Mouse (Mus musculus): ENCODE results near the gene Cdk19.

The Cdk19 gene

DNA sequence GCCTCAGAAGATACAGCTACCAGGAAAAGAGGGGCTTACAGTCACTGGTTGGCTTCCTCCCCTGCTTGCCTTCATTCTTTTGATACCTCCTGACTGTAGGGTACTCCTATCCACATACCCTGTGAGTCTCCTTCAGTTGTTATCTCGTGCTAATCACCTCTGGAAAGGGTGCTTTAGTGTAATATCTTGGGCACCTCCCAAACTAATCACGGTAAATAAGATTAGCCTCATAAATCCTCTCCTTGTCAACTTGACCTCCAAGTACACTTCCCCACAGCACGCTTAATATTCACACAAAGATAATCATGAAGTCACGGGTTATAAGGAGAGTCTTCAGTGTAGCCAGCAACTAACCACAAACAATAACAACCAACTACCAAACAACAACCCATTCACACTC, 2.7 kb downstream of the Cdk19 start:
- ChIA-PET POLR2A (interaction anchor here in 3 of 4 experiments (0.6 to 6.9 kb wide), 10 partner anchors 14 to 84 kb away, joined by 3 to 57 read pairs (median 4); partner anchors contain the start of genes Amd1 (in 2 of the 3) and Gtf3c6 (in 1 of the 3)), CTCF (no interaction called here)

DNA sequence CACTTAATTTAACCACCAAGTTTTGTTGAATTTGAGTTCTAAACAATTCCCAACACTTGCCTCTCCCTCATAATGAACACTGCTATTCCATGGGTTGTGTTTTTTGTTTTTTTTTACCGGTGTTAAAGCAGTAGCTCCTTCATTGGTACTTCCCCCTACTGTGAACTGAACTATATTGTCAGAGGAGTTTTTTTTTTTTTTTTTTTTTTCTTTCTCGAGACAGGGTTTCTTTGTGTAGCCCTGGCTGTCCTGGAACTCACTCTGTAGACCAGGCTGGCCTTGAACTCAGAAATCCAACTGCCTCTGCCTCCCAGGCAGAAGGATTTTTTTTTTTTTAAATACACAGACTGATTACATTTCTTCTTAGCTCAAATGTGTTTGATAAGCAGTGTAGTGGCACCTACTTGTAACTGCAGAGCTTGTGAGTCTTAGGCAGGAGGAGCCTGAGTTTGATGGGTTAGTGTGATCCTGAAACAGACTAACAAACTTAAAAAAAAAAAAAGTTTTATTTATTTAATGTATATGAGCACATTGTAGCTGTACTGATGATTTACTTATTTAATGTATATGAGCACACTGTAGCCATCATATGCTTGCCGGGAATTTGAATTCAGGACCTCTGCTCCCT, 7.5 kb downstream of the Cdk19 start:
- POLR2A ChIA-PET = interaction anchor here (0.6 to 11.7 kb wide), 43 partner anchors 8 to 497 kb away, joined by 3 to 134 read pairs (median 8); partner anchors contain the start of genes Amd1 (in 4 of the 4), Cdk19 (in 2 of the 4) and Gtf3c6 (in 2 of the 4)
- CTCF ChIA-PET = interaction anchor here in 3 of 4 experiments (0.6 to 1.4 kb wide), 9 partner anchors 8 to 1905 kb away, joined by 3 to 9 read pairs (median 4); partner anchors contain the start of genes Amd1 (in 1 of the 3) and Cdk19 (in 1 of the 3)

DNA sequence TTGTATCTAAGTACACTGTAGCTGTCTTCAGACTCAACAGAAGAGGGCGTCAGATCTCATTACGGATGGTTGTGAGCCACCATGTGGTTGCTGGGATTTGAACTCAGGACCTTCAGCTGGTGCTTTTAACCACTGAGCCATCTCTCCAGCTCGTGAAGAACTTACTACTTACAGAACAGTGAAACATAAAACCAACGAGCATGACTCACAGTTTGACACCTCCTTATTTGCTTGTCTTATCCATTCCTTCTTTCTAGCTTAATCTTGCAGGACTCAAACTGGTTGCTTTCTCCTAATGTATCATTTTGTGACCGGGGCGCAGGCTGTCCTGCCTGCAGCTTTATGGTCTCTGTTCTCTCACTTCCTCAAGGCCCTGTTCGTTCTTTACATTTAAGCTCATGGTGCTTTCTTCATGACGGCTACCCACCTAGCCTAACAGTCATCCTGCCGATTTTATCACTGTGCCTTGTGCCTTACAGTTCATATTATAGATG, 8.1 kb downstream of the Cdk19 start:
- POLR2A ChIA-PET = interaction anchor here (0.6 to 11.7 kb wide), 50 partner anchors 9 to 497 kb away, joined by 3 to 134 read pairs (median 8); partner anchors contain the start of genes Amd1 (in 4 of the 4), Cdk19 (in 2 of the 4) and Gtf3c6 (in 2 of the 4)
- CTCF ChIA-PET = interaction anchor here in 3 of 4 experiments (0.6 to 1.4 kb wide), 9 partner anchors 8 to 1905 kb away, joined by 3 to 9 read pairs (median 3); partner anchors contain the start of genes Amd1 (in 1 of the 3) and Cdk19 (in 1 of the 3)

DNA sequence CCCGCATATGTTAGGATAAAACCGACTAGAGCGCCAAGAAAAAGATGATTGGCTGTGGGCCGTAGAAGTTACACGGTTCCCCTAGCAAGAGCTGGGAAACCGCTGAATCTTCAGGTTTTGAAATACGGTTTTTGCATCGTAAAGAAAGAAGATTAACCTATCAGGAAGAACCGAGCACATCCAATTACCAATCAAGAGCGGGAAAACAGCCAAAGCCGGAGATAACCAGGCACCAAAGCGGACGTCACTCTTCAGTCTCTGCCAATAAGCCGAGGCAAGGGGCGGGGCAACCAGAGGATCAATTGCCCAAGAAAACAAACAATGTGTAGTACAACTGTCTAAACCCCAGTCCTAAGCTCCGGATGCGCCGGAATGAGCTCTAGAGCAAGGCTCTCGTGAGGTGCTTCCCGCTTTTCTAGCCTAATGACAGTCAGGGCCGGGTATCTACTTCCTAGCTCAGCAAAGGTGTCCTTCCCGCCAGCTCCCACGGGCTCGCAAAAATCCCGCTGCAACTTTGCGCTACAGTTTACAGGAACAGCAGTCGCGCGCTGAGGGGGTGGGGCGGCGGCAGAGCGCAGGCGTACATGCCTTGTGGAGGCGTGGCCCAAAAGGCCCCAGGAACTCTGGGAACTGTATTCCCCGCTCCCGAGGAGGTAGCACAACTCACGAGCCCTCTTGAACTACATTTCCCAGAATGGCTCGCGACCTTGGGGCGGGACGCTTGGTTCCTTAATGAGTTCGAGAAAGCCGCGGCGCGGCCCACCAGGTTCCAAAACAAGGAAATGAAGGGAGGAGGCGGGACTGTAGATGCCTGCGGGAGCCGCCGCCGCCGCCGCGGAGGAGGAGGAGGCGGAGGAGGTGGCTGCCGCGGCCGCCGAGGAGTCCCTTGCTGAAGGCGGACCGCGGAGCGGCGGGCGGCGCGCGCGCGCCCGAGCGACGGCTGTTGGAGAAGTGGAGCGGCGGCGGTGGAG, 9.5 kb downstream of the Cdk19 start:
- CTCF ChIA-PET = interaction anchor here in 2 of 4 experiments (0.6 to 1.2 kb wide), 4 partner anchors 37 to 683 kb away, joined by 3 read pairs; no protein-coding TSS in a partner anchor
- POLR2A ChIA-PET = interaction anchor here (0.6 to 11.7 kb wide), 80 partner anchors 10 to 1761 kb away, joined by 3 to 134 read pairs (median 4); partner anchors contain the start of genes Amd1 (in 4 of the 4), Cdk19 (in 3 of the 4), Gtf3c6 (in 2 of the 4) and Ak9 (in 1 of the 4)

DNA sequence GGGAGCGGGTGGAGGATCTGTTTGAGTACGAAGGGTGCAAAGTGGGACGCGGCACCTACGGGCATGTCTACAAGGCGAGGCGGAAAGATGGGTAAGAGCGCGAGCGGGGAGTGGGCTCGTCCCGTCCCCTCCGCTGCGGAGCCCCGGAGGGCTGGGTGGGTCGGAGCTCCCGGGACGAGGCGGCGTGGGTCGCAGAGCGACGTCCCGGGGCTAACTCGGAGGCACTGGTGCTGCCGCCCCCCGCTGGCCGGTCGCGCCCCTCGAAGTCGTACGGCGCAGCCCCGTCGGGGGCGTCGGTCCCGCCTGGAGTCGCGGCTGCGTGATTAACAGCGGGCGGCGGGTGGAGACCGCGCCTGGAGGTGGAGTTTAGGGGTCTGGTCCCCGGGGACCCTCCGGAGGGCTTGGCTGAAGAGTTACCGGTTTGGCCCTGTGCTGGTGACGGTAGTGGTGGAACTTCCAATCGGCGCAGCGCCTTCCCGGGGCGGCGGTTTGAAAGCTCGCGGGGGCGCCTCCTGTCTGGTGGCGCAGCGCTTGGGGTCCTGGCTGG, 10.3 kb downstream of the Cdk19 start:
- POLR2A ChIA-PET = interaction anchor here (0.9 to 11.7 kb wide), 33 partner anchors 8 to 201 kb away, joined by 3 to 134 read pairs (median 11); partner anchors contain the start of genes Amd1 (in 3 of the 4), Cdk19 (in 2 of the 4) and Gtf3c6 (in 2 of the 4)
- CTCF ChIA-PET = interaction anchor here in 2 of 4 experiments (0.7 to 1.1 kb wide), 3 partner anchors 10 to 195 kb away, joined by 3 to 5 read pairs (median 3); no protein-coding TSS in a partner anchor

DNA sequence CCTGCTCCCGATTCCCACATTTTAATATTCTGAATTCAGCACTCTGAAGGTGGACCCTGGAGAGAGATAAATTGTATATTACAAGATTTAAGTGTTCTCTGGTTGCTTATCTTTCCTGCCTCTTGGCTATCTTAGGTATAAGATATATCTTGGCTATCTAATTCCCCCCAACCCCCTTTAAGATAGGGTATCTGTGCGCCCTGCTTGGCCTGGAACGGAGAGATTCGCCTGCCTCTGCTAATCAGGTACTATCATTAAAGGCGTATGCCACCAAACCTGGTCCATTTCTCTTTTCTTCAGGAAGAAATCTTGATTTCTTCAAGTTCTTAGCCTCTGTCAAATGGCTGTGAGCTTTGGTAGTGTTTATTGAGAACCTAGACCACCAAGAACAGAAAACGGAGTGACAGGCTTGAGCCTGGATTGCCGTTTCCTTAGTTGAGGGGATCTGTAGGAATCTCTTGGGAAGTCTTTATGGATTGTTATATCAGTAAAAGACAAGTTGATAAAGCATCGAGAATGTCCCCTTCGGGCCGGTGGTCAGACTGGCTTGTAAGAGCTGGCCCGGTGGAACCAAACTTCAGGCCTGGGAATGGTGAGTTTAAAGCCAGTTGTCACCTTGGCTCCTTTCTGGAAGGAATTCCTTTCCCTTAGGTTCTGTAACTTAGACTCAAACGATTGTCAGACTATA, 11.0 kb downstream of the Cdk19 start:
- ChIA-PET CTCF (interaction anchor here in 1 of 4 experiments (0.7 to 1.1 kb wide), 2 partner anchors 9 to 194 kb away, joined by 3 to 5 read pairs; no protein-coding TSS in a partner anchor), POLR2A (interaction anchor here (0.7 to 11.7 kb wide), 27 partner anchors 8 to 174 kb away, joined by 3 to 134 read pairs (median 10); partner anchors contain the start of genes Amd1 (in 3 of the 4), Cdk19 (in 2 of the 4) and Gtf3c6 (in 2 of the 4))

DNA sequence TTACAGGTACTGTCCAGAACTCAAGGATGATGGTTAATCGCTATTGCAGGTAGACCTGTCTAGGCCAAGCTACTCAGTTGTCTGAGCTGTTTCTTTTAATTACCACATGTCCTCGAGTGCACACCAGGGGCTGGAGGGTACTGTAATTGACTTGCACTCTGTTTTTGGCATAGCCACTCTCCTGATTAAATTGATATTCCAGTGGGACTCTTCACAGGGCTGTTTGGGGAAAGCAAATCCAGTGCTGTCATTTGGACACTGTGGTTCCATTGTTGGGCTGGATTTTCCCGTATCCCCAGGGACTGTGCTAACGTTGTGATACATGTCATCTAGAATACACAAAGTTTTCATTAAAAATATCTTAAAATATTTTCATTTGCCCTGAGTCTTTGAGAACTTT, 11.8 kb downstream of the Cdk19 start:
- ChIA-PET POLR2A (interaction anchor here (0.7 to 11.7 kb wide), 17 partner anchors 7 to 174 kb away, joined by 3 to 134 read pairs (median 19); partner anchors contain the start of genes Amd1 (in 3 of the 4), Gtf3c6 (in 2 of the 4) and Cdk19 (in 1 of the 4)), CTCF (no interaction called here)

DNA sequence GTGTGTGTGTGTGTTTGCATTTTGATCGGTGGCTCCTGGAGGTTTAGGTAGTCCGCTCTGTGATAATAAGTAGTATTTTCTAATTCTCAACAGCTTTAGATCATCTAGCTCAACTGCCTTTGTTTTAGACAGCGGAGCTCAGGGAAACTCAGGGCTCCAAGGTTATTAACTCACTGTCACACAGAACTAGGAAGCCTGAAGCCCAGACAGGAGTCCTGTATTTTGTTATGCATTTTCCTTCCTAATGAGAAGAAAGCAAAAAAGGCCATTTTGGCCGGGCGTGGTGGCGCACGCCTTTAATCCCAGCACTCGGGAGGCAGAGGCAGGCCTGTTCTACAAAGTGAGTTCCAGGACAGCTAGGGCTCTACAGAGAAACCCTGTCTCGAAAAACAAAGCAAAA, 14.7 kb downstream of the Cdk19 start:
- ChIA-PET CTCF (no interaction called here), POLR2A (interaction anchor here (0.6 to 11.7 kb wide), 14 partner anchors 8 to 735 kb away, joined by 3 to 94 read pairs (median 6); partner anchors contain the start of gene Gtf3c6 (in 2 of the 4))

DNA sequence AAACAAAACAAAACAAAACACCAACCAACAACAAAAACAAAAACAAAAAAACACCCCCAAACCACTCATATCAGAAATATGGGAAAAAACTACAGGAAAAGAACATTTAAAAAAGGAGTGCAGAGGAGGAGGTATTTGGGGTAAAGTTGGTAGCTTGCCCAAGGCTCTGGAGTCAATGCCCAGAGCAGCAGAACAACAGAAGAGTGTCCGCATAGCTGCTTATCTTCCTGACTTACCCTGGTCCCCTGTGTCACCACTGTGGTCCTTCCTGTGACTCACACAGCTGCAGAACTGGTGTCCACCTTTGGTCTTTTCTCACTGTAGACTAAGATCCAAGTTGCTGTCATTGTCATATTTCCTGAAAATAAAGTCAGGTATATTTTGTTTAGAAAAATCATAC, 15.2 kb downstream of the Cdk19 start:
- CTCF ChIA-PET = no interaction called here
- POLR2A ChIA-PET = interaction anchor here (0.7 to 11.7 kb wide), 12 partner anchors 10 to 96 kb away, joined by 3 to 94 read pairs (median 5); partner anchors contain the start of gene Gtf3c6 (in 2 of the 4)

DNA sequence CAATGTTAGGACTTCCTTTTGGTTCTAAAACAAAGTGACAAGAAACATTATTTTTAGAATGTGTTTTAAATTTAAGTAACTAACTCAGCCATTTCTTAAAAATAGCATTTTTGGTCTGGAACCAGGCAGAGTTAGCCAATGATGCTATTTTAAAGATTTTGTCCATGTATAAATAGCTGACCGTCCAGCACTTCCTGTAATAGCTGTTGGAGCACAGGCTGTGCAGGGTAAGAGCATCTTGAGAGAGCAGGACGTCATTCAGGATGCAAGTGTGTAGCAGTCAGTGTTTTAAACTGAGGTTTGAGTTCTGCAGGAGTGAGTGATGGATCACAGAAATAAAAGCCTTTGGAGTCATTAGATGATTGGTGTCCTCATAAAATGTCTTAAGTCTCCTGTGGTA, 18.8 kb downstream of the Cdk19 start:
- CTCF ChIA-PET = no interaction called here
- POLR2A ChIA-PET = interaction anchor here in 3 of 4 experiments (0.9 to 7.3 kb wide), 17 partner anchors 8 to 142 kb away, joined by 3 to 64 read pairs (median 8); partner anchors contain the start of genes Amd1 (in 2 of the 3), Cdk19 (in 2 of the 3) and Gtf3c6 (in 1 of the 3)

DNA sequence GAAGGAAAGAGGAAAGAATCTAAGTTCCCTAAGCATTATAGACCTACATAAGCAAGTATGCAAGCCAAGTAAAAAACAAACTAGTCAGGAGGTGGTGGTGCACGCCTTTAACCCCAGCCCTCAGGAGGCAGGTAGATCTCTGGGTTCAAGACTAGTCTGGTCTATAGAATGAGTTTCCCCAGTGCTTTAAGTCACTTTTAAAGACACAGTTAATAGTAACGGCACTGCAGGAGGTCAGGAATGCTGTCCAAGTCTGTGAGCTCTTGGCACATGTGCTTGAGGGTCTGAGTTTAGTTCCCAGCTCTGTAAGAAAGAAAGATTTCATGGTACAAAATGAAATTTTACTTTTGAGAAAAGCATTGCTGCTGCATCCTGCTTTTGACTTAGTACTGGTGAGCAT, 19.8 kb downstream of the Cdk19 start:
- POLR2A ChIA-PET = interaction anchor here (0.6 to 7.3 kb wide), 24 partner anchors 9 to 160 kb away, joined by 3 to 64 read pairs (median 6); partner anchors contain the start of genes Amd1 (in 2 of the 4), Cdk19 (in 2 of the 4) and Gtf3c6 (in 1 of the 4)
- CTCF ChIA-PET = interaction anchor here in 3 of 4 experiments (0.6 to 0.7 kb wide), 7 partner anchors 9 to 417 kb away, joined by 3 to 10 read pairs (median 3); no protein-coding TSS in a partner anchor

DNA sequence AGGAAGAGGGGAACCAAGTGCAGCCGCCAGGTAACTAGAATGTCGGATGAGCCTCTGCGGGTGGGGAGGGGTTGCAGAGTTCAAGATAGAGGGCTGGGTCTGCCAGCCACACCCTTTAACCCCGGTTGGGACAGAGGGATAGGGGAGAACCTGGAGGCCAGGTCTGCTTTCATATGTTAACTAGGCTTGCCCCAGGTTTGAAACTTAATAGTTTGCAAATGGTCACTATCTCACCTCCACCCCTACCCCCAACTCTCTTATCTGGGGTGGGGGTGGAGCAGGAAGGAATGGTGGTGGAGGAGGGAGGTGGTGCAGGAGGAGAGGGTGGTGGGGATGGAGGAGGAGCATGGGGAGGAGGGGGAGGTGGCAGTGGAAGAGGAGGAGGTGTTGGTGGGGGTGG, 23.6 kb downstream of the Cdk19 start:
- ChIA-PET POLR2A (interaction anchor here in 3 of 4 experiments (0.6 to 7.3 kb wide), 16 partner anchors 10 to 158 kb away, joined by 3 to 64 read pairs (median 5); partner anchors contain the start of genes Gtf3c6 (in 2 of the 3), Amd1 (in 1 of the 3) and Cdk19 (in 1 of the 3)), CTCF (interaction anchor here in 1 of 4 experiments (0.6 kb wide), 1 partner anchor 41 kb away, joined by 3 read pairs; no protein-coding TSS in a partner anchor)

DNA sequence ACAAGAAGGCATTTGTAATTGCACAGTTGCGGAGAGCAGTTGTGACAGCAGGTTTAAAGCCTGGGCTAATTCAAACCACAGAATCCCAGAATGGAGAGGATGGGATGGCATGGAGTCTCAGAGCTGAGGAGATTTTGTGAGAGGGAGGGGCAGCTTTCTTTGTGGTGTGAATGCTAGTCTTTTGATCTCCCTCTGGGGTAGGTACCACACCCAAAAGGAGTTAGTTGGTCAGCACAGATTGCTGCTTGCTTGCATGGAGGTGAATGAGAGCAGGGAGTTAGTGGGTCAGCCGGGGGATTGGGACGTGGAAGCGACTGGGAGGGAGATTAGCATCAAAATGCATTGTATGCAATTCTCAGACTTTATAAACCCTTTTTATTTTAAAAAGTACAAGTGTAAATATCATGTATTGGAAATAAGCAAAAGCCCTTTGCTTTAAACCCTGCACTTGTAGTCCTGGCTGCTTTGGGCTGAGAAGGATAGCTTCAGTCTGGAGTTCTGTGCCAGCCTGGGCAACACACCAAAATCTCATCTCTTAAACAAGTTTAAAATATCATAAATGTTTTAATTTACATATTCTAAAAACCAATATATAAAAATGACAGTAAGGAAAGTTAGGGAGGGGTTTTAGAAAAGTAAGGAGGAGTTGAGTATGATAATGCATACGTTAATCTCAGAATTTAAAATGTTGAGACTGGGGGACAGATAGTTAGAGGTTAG, 25.4 kb downstream of the Cdk19 start:
- ChIA-PET CTCF (no interaction called here), POLR2A (interaction anchor here in 2 of 4 experiments (0.6 to 2.9 kb wide), 16 partner anchors 10 to 157 kb away, joined by 3 to 19 read pairs (median 4); partner anchors contain the start of genes Gtf3c6 (in 2 of the 2) and Amd1 (in 1 of the 2))

DNA sequence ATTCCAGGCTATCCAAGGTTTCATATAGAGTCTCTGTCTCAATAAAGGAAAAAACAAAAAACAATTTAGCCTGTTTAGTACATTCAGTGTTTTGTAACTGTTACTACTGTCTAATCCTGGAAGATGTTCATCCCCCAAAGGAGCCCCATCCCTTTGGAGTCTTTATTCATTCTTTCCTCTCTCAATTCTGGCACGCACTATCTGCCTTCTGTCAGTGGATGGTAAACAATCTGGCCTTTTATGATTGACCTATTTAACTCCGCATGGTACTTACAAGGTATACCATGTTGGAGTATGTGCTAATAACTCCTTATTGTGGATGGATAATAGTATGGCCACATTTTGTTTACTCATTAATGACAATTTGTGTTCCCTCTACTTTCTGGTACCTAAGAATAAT, 26.6 kb downstream of the Cdk19 start:
- ChIA-PET POLR2A (interaction anchor here in 3 of 4 experiments (0.5 to 2.9 kb wide), 6 partner anchors 13 to 155 kb away, joined by 4 to 19 read pairs (median 6); partner anchors contain the start of genes Amd1 (in 1 of the 3) and Gtf3c6 (in 1 of the 3)), CTCF (interaction anchor here in 1 of 4 experiments (0.6 kb wide), 2 partner anchors 155 to 720 kb away, joined by 3 read pairs; no protein-coding TSS in a partner anchor)

DNA sequence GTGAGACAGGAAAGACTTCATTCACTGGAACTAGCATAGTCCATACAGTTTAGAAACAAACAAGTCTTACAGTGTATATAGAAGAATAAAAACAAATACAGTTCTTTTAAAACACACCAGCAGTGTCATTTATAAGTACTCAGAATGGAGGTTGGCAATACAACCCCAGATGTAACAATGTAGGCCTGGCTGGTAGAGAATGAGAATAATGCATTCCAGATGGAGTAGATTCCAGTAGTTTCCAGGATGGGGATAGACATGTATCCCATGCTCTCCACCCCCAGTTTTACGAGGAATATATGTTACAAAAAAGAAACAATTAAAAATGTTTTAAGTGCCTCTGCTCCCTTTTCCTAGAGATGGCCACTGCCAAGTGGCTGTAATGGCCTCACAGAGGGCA, 29.2 kb downstream of the Cdk19 start:
- CTCF ChIA-PET = interaction anchor here in 1 of 4 experiments (0.5 kb wide), 1 partner anchor 602 kb away, joined by 13 read pairs; no protein-coding TSS in a partner anchor
- POLR2A ChIA-PET = interaction anchor here in 2 of 4 experiments (1.1 to 6.9 kb wide), 3 partner anchors 20 to 68 kb away, joined by 3 to 50 read pairs (median 7); no protein-coding TSS in a partner anchor
